Mouse (Mus musculus) spleen, postnatal 10 days (tissue): ENCODE data around the gene Ncor2.

Source experiments
- DNase-seq, 2 experiments: peaks; one replicate each; pipeline ENCODE4 v3.0.0; 2021 to 2022; ENCODE audit warnings: low spot score in 2 of 2

Ncor2 gene

GRCm38 (mm10) chr5:125191608-125192007 lies 12.6 kb upstream of the Ncor2 start:
- DNase-seq: no peak

DNA sequence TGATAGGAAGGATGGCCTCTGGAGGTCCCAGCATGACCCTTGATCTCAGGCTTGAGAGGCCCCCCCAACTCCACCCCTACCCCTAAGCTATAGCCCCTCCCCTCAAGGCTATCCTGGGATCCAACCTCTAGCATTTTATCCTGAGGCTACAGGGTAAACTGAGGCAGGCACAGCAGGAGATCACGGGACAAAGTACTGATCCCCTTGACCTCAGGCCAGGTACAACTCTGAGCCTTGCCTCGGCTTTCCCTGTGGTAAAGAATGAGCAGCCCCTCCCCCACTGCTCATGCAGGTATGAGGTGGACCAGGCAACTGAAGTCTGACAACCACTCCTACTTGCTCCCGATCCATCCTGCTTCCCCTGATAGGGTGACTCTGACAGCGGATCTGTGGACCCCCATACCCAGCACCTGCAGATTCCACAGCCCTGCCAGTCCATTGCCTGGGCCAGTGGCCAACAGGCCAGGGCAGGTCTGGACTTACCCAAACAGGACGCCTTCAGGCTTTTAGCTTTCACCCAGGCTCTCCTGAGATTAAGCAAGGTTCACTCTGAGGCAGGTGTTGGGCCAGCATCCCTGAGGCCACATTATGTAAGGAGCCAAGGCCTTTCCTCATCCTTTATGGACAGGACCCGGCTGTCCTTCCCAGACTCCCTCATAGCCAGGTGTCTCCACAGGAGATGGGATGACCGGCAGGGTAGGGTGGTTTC lies 11.2 kb upstream of the Ncor2 start:
- no peak for DNase-seq

DNA sequence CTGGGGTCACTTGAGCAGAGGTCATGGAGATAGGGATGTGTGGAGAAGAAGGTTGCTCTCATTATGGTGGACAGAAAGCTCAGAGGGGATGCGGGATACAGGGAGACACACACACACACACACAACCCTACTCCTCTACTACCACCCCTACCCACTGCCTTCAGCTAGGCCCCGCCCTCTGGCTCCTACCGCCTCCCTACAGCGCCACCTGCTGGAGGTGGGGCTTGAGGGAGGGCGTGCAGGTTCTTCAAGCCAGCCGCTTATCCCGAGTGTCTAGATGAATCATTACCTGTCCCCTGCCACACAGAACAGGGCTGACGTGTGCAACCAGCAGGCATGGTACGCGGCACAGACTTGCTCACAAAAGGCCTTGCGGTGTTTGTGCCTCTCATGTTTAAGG lies 10.6 kb upstream of the Ncor2 start:
- peak; percentile 75 to 89 for DNase-seq

DNA sequence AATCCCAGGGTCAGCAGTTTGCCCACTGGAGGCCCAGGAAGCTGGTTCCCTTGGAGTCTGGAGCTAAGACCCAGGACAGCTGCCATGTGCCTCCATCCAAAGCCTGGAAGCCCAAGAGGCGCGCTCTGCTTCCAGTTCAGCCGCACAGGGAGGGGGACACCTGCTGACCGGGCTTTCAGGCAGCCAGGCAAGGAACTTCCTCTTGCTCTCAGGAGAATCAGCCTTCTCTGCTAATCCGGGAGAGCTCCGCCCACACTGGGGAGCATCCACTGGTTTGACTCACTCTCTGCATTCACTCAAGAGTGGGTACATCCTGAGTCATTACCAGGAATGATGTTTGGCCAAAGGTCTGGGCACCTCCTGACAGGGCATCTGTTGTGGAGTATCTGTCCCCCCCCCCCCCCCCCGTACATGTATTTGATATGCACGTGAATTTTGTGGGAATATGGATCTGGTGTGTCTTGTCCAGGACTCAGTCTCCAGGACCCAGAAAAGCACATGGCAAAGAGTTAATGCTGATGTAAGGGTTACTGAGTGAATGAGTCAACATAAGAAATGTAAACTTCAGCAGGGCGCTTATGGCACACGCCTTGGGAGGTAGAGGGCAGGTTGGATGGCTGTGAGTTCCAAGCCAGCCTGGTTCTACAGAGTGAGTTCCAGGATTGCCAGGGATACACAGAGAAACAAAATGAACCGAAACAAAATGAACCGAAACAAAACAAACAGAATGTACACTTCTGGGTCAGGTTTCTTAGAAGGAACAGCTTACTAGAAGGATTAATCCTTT lies 10.0 kb upstream of the Ncor2 start:
- no peak for DNase-seq

DNA sequence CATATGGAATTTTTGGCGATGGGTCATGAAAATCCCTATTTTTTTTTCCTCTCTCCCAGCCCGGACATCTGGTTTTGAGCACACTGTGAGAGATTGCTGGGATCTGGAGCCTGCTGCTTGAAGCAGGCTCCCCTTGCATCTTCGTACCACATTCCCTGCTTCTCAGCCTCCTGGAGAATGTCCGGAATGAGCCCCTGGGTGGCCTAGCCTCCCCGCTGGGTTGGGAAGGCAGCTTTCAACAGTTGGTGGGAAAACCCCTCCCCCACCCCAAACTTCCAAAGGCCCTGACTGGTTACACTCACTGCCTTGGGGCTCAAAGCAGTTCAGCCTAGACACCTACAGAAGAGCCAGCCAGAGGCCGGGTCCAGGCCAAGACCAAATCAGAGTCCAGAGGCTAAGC lies 5.8 kb upstream of the Ncor2 start:
- no peak for DNase-seq

GRCm38 (mm10) chr5:125183321-125184003 lies 4.4 kb upstream of the Ncor2 start:
- no peak for DNase-seq

DNA sequence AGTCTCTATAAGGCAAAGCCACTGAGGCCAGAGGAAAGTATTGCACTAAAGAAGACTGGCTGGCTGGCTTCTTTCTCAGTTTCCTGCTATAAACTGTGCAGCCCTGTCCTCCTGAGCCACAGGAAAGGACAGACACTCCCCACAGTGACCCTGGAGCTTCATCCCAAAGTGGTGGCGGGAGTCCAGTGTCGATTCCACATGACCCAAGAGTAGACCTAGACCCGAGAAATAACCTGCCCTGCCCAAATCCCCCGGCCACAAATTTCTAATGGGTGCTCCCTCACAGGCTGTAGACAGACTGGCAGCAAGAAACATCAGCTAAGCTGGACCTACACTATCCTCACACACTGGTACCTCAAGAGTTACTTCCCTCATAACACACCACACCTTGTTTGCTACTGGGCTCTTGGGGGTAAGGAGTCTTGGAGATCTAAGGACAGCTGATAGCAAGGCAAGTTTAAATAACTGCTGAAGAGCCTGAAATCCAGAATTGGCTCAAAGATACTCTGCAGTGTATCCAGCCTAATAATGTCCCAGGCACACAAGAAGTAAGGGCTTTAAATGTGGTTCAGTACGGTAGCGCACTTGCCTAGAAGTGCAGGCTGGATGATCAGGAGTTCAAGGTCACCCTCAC lies 1.7 kb upstream of the Ncor2 start:
- no peak for DNase-seq

DNA sequence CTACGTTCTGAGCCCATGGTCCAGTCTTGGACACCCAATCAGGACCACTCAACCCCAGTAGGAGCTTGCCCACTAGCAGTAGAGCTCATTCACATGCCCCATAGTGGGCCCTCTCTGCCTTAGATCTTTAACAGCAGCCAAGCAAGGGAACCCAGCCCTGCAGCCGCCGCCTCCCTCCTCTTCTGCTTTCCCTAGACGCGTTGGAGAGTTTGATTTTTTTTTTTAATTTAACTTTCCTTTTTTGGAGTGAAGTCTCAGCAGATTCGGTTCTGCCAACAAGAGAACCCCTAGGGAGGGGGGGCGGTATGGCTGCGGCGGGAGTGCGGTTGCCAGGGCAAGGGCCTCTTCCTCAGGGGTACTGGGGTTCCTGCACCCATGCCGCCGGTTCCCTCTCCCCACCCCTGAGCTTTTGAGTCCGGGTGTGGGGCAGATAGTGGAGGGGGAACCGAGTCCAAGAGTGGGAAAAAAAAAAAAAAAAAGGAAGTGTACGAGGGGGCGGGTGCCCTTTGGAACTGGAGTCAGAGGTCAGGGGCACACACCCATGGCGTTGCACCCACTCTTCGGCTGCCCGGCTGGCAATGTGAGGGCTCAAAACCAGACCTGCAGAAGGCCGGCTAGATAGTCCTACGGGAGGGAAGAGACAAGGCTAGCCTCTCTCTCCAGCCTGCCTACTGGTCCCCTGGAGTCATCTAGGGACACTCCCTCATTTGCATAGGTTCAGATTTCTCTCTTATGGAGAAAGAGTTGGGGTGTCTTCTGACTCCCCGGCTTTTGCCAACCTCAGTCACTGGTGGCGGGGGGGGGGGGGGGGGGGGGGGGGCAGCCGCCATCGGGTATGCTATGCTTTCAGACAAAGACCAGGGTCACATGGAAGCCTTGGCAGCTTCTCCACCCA lies 963 bp upstream of the Ncor2 start:
- DNase-seq: peak in 1 of 2 experiments; percentile 52

GRCm38 (mm10) chr5:125178171-125179006 lies 630 bp downstream of the Ncor2 start:
- DNase-seq: peak; percentile 57

- DNase-seq: peak; percentile 56 to 85
Observed at GRCm38 (mm10) chr5:125177481-125178134, 1.4 kb downstream of the Ncor2 start.

- DNase-seq: no peak
Observed at GRCm38 (mm10) chr5:125176864-125177263, 2.2 kb downstream of the Ncor2 start.

DNA sequence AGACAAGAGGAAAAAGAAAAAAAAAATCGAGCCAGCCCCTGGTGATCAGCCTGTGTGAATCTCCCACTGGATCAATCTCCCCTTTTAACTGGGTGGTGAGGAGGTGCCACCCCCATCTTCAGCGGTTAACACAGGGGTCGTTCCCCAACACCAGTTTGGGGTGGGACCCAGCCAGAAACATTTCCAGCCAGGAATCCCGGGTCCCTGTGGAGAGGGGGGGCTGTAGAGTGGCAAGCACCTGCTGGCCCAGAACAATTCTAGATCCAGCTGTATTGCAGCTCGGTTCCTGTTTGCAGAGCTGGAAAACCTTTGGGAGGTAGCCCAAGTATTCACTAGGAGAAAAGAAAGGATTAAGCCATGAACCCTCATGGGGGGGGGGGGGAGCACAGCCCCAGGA lies 2.7 kb downstream of the Ncor2 start:
- DNase-seq: no peak

DNA sequence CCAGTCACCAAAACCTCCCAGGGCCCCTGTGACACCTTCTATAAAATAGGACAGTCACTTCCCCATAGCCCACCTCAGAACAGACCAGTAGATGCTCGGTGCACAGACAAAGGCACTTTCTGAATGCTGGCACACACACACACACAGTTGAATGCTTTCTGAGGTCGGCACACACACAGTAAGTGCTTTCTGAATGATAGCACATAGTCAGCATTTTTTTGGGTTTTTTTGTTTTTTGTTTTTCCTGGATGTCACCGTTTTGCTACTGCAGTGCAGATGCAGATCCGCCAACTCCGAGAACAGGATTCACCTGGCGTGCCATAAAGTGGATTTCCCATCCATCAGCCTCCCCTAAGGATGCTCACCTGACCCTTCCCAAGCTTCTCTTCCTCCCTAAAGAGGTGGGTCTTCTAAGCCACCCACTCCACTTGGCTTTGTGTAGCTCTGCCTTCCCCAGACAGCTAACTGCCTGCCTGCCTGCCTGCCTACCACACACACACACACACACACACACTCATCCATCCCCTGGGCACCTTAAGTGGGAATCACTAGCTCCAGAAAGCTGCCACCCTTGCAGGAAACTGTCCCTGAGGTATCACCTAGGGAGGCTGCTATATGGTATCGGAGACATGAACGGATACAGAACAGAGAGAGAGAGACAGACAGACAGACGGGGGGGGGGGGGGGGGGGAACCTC lies 3.2 kb downstream of the Ncor2 start:
- DNase-seq: no peak

- no peak for DNase-seq
Observed at GRCm38 (mm10) chr5:125174726-125175672, 4.0 kb downstream of the Ncor2 start.

DNA sequence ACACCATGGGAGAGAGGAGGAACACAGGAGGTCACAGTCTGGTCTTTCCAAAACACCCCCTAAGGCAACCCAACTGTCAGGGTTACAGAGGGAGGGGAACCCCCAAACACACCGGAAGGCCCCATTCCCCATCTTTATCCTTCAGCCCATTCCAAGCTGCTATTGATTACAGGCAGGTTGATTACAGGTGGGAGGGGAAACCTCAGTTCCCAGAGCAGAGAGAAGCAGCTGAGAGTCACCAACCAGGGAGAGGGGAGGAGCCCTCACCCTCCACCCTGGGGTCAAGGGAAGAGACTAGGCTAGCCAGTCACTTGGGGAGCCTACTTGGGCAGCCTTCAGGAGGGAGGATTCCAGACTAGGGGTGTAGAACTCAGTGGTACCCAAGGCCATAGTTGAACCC lies 5.2 kb downstream of the Ncor2 start:
- no peak for DNase-seq

DNA sequence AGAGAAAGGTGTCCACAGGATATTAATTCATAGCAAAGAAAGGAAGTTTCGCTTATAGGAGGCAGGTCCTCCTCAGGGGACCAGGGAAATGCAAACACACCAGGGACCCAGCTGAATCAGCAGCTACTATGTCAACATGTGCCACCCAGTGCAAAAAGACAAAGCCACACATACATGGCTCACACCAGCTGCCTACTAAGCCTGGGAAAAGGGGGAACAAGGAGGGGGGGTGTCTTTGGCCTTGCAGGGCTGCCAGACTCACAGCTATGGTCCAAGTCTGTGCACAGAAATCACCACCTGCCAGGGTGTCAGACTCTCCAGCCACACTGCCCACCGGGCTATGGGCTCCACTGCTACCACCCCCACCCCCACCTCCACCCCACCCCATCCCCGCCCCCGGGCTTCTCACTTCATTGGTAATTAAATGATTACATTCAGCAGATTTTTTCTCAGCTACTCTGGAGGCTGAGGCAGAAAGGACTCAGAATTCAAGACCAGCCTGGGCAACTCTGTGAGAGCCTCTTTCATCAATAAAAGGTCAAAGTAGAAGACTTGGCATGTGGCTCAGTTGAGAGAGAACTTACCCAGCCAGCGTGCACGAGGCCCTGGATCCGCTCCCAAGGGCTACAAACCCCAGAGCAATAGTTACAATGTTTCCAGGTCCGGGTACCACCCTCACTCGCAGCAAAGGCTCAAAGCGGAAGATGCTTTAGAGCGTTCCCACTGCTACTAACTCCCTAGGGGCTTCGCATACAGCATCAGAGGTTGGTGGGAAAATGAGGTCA lies 6.0 kb downstream of the Ncor2 start:
- no peak for DNase-seq

GRCm38 (mm10) chr5:125171259-125171658 lies 7.8 kb downstream of the Ncor2 start:
- DNase-seq: no peak
